Mouse (Mus musculus): ENCODE measurements around the gene Pla2g10.
A peak's percentile ranks its signal among the peaks of the same experiment; 100 is the strongest.

The Pla2g10 gene

DNA sequence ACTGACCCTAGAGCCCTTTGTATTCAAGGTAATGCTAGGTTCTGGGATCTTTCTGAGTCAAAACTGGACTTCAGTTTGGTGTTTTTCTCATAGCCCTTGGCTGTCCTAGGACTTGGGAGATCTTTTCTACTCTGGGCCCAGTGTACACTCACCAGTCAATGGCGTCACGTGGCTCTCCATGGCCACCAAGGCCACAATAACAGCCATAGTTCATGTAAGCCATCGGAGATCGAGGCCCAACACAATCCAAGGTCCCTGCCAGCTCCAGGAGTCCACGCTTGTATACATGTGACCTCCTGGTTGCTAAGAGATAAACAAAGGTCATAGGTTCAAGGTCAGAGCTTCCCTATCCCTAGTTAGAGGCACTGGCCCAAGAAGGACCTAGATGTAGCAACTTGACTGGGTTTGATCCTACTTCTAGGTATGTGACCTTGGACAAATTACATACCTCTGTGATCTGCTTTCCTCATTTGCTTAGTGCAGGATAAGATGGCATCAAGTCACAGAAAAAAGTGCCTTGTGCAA is 2.9 kb downstream of the Pla2g10 start:
- DNase-seq (ENCODE audit: low read depth), result no peak

DNA sequence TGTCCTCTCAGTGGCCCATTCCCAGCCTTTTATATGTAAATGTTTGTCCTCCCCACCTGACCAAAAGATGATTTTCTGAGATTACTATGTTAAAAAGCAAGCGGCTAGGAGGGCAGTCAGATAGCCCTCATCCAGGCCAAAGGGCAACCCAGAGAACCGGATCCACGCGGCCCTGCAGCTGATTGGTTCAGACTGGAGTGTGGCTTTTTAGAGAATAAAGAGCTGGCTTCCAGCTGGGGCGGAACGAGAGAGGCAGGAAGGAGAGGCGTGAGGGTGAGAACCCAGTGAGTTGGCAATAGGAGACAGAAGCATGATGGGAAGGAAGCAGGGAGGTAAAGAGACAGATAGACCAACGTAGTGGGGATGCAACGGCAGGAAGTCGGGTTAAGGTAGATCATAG is 7.8 kb downstream of the Pla2g10 start:
- no peak for DNase-seq (ENCODE audit: low read depth)

DNA sequence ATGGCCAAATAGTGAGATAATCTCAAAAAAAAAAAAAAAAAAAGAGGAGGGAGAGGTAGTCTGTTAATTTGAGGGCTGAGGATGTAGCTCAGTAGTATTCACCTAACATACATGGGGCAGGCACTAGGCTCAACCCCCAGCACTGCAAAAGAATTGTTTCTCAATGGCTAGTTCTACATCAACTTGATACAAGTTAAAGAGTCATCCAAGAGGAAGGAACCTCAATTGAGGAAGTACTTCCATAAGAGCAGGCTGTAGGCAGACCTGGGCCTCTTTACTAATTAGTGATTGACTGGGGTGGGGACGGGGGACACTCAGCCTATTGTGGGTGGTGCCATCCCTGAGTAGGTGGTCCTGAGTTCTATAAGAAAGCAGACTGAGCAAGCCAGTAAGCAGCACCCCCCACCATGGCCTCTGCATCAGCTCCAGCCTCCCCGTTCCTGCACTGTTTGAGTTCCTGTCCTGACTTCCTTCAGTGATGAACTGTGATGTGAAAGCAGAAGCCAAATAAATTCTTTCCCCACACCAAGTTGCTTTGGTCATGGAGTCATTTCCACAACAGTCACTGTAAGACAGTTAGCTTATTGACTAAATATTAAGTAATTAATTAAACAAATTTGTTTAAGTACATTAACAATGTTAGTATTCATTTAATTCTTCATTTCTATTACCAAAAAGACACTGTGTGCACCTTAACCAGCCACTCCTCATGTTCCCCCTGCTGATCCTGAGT is 13.8 kb downstream of the Pla2g10 start:
- DNase-seq (ENCODE audit: low read depth), result no peak

DNA sequence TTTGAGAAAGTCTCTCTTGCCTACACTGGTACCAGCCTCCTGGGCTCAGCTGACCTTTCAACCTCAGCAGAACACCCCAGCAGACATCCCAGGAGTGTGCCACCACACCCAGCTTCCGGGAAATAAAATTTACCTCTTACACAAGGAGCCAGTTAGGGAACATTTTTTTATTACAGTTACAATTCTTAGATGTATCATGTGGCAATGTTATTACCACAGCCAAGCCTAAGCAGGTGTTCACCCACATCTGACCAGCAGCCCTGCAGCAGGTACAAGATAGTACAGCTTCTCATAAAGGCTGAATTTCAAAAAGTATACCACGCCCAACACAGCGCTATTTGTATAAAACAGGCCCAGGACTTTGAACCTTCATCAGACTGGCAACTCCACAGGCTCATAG is 15.9 kb downstream of the Pla2g10 start:
- no peak for DNase-seq (ENCODE audit: low read depth)

DNA sequence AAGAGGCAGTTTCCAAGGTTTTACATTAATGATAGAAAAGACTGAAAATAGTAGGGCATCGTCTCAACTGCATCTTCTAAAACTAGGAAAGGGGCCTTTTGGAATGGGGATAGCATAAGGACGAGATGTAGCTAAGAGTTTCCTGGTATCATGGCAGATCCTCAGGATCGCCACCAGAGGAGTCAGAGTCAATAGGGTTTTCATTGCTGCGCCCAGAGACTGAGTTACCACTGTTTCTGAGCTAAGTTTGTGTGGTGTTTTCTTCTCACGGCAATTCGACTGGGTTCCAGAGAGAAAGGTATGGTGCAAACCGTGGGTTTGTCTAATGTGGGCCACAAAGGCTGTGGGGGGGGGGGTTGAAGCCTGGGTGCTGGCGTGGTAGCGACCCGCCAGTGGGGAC is 26.1 kb downstream of the Pla2g10 start:
- no peak for DNase-seq (ENCODE audit: low read depth)

DNA sequence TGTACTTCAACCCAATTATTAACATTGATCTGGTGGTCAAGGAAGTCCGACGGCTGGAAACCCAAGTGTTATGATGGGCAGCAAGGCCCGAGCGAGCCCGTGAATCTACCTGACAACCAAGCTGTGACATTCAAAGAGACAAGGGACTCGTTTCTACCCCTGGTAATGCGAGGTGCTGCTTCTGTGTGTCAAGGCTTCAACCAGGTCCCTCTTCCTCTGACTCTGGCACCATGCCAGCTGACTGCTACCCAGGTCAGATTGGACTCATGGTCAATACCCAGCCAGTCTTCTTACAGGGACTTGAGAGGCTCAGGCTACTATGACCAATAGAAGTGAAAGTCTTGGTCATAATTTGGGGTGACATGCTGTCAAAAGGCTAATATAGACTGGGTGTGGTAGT is 28.6 kb downstream of the Pla2g10 start:
- DNase-seq (ENCODE audit: low read depth), result no peak

DNA sequence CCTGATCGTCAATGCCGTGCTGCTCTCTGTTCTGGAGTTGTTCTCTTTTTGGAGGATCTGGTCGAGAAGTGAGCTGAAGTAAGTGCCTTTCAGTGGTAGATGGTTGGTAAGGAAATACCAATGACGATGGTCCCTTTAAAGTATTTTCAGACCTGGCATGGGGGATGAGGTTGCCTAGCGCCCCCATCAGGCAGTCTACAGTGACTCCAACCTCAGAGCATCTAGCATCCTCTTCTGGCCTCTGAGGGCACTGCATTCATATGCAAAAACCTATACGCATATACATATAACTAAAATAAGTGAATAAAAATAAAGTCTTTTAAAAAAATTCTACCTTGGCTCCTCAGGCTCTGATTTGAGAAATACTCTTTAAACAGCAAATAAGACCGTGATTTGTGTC is 31.8 kb downstream of the Pla2g10 start:
- peak; percentile 29 for DNase-seq (ENCODE audit: low read depth)

DNA sequence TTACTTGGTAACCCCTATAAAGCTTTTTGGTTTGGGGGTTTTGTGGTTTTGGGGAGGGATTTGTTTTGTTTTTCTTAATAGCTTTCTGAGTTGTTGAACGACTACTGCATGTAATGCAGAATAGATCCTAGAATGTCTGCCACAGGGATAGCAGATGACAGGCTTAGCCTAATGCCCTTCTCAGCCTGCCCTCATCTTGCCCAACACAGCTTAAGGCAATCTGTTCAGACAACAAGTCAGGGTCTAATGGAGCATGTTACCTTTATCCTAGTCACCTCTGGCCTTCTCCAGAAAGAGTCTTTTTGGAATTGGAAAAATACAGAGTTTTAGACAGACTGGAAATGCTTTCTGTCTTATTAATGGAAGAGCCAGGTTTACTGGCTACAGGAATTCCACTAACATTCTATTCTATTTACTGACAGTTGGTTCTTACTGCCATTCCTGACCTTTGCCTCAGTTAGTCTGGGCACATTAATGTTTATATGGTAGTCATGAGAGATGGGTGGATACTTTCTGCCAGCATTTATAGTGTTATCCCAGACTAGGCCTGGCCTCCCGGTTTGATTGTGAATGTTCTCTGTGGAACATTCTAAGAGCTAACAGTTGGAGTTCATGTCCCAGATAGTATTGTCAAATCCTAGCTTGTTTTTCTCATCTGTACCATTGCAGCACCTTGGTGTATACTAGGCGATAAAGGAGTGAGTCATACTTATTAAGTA is 52.0 kb downstream of the Pla2g10 start:
- DNase-seq (ENCODE audit: low read depth), result no peak

DNA sequence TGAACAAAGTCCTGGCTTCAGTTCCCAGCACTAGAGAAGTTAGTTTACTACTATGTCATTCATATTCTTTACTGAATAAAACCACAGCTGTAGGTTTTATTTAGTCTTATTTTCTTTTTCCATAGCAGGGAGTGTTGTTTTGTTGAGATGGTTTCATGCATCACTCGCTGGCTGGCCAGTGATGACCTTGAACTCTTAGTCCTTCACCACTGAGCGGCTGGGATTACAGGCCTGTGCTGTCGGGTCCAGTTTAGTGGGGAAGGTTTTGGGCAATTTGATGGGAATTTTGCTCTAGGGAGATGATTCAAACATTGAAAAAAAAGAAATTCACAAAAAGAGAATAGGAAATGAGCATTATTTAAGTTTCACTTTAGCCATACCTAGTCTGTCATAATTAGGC is 56.3 kb downstream of the Pla2g10 start:
- DNase-seq (ENCODE audit: low read depth), result no peak

DNA sequence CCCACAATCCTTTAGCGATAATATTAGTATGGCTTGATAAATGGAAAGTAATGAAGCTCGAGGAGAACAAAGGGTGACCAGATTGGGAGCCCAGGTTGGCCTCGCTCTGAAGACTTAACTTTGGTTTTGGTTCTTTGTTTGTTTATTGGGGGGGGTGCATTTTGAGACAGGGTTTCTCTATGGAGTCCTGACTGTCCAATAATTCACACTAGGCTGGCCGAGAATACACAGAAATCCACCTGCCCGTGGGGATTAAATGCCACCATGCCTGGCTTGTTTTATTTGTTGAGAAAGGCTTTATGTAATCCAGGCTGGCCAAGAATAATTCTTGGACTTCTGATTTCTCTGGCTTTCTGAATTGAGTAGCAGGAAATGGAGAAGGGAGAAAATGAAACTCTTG is 57.7 kb downstream of the Pla2g10 start:
- no peak for DNase-seq (ENCODE audit: low read depth)

DNA sequence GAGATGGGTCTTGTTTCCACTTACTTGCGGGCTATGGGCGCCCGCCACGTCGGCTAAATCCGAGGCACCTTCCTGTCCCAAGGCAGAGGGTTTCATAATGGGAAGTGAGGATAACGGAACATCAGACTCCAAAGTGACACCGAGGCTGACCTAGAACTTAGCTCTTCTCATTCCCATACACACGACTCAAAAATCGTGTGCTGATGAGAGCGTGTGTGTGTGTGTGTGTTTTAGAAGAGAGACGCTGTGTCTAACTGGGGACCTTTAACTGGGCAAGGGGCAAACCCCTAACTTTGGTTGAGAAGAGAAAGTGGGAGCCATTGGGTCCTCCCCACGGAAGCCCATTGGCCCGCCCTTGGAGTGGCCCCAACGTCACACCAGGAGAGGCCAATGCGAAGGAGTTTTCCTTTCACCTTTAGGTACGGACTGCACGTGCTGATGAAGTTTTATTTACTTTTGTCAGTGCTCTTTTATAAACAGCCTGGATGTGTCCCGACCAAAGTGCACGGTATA is 58.3 kb downstream of the Pla2g10 start:
- DNase-seq (ENCODE audit: low read depth), result peak; percentile 92

DNA sequence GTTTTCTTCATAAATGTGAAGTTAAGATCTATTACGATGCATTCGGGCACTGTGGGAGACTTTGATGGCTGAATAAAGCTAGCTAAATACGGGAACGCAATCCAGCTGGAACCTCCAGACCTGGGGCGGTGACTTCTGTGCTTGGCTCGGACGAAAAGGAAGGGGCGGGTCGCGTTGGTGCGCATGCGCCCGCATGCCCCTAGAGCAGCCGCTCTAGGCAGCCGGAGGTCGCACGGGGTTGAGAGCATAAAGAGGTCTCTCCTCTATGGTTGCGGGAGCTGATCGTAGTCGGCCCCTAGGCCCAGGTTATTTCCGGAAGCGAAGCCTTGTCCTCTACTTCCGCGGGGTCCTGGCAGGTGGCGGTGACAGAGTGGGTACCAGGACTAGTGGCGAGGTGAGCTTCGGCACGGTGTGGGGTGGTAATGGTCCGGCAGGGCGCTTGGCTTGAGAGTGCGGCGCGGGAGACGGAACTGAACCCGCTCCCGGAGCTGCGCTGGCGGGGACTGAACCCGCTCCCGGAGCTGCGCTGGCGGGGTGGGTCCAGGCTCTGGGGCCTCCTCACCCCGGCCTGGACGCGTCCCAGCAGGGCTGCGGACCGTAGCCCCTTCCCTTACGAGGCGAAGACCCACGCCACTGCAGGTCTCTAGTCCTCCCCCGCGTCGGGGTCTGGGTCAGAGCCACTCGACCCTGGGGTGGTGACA is 58.9 kb downstream of the Pla2g10 start, which contains the start of the genes Bfar and 3110001I22Rik:
Gene Bfar (plus strand): TSS at position 174 of the 701 bp plus-strand sequence.
Gene 3110001I22Rik (plus strand): TSS at position 245 of the 701 bp plus-strand sequence.
- peak; percentile 95 for DNase-seq (ENCODE audit: low read depth)

DNA sequence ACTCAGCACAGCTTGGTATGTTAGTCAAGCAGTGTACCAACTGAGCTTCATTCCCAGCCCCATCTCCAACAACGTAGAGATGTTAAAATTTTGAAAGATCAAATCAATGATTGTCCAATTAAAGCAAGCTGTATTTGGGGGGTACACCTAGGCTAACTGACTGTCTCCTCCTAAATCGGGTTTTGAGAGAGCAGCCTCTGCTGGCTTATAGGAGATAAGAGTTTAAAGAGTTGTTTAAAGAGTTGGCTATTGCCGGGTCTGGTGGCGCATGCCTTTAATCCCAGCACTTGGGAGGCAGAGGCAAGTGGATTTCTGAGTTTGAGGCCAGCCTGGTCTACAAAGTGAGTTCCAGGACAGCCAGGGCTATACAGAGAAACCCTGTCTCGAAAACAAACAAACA is 59.9 kb downstream of the Pla2g10 start:
- peak; percentile 24 for DNase-seq (ENCODE audit: low read depth)

DNA sequence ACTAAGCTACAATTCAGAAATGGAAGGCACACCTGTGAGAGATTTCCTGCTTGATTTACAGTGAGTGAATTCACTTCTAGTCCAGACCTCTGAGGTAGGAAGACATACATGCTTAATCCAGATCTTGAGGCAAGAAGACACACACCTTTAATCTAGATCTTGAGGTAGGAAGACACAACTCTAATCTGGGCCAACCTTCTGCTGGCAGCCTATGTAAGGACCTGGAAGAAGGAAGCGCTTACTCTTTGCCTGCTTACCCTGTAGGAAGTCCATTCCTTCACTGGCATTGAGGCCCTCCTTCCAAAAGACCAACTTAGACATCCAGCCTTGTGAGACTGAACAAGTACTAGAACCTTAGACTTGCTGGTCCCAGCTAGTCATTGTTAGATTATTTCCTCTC is 61.5 kb downstream of the Pla2g10 start:
- DNase-seq (ENCODE audit: low read depth), result peak; percentile 14

DNA sequence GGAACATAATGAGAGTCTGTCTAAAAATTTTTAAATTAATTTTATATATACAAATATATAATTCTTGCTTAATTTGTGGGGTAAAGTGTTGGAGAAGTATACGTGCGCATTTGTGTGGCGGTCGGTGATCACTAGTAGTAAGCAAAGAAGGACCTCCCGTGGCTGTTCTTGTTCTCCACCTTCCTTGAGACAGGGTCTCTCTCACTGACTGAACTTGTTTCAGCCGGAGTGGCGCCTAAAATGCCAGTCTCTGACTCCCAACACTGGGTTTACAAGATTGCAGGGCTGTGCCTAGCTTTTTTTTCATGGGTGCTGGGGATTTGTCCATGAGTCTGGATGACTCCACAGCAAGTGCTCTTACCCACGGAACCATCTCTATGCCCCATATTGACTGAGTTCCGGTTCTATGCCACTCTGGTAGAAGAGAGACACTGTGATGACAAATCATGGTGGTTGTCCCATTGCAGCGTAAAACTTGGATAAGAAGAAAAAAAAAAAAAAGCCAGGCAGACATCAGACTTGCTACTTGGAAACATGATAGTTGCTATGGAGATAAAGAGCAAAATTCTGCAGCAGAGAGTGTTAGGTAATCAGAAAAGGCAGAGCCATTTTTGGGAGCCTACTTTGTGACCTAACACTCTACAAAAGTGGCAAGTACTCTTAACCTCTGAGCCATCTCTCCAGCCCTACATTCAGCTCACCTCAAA is 62.2 kb downstream of the Pla2g10 start:
- DNase-seq (ENCODE audit: low read depth), result no peak

DNA sequence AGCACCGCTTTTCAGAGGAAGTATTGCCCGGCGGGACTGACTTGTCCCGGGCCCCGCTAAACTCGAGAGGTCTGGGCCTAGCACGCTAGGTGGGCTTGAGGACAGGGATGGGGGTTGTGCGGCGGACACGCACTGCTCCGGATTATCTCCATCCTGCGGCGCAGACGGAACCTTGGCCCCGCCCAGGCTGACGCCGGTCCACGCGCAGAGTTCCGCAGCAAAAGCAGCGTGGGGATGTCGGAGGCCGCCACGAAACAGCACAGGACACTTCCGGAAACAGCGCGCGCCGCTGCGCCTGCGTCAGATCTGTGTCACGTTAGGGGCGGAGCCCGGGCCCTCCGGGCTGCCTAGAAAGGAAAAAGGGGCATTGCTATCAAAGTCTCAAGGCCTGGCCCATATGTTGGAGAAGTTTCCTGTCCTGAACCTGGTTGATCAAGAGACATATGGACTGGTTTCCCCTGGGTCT is 62.9 kb downstream of the Pla2g10 start, which contains the start of gene Parn:
Gene Parn (minus strand): TSS at position 293 of the 466 bp plus-strand sequence.
- DNase-seq (ENCODE audit: low read depth), result peak; percentile 97
